Mouse (Mus musculus) R1 (cell line): Measurements from ENCODE around the gene Vmn1r220.
"Not testable (repeated sequence)": the region's sequence is repeated elsewhere in the genome, so short reads cannot be mapped to it uniquely, and the experiment has no call there.

ENCODE experiments used
- DNase-seq: peaks from one replicate; pipeline ENCODE4 v3.0.0-alpha.2; 2018; ENCODE audit warnings: low read depth, low spot score

Vmn1r220 gene

GRCm38 (mm10) chr13:23187875-23188274 is at the start of gene Vmn1r220:
Vmn1r220 (minus strand) TSS chr13:23187975.
- no peak for DNase-seq

DNA sequence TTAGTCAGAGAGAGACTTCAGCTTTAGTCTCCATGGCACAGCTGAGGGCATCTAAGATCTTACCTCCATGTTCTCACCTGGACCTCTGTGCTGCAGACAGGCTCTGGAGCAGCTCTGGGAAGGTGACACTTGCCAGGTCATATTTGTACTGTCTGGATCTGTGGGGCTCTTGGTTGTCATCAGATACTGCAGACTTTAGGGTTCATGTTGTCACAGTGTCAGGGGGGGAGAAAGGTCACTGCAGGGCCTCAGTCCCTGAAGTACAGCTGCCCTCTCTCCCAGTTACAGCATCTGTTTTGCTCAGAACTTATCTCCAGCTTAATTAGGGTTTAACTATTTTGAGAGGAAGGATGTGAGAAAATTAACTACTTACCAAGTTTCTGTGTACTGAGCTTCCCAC is 48.1 kb upstream of the Vmn1r220 start, which contains the start of gene Vmn1r222:
TSS of gene Vmn1r222 (minus strand) at position 101 of the 400 bp plus-strand sequence.
- not testable (repeated sequence) for DNase-seq

- not testable (repeated sequence) for DNase-seq
Measured at GRCm38 (mm10) chr13:23213827-23214226, 26.1 kb upstream of the Vmn1r220 start, which contains the start of gene Vmn1r221. Vmn1r221 (plus strand) TSS chr13:23214127.

GRCm38 (mm10) chr13:23203885-23204284 is 16.1 kb upstream of the Vmn1r220 start:
- not testable (repeated sequence) for DNase-seq

DNA sequence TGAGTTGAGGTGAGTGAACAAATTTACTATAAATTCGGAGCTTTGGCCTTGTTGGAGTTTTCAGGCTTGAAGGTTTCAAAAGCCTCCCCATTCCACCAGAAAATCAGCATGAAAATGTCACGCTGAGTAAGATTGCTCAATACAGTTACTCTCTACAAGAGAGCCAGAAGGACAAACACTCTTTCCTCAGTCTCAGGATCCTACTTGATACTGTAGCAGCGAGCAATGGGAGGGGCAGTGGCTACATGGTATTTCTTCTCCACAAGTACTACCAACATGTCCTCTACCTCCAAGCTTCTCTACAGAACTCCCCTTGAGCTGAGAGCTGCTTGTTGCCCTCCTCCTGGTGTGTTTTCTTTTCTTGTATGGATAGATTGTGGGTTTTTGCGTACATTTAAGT is 21.3 kb downstream of the Vmn1r220 start:
- not testable (repeated sequence) for DNase-seq

- DNase-seq: no peak
Measured at GRCm38 (mm10) chr13:23159012-23159411, 28.8 kb downstream of the Vmn1r220 start, which contains the start of gene Vmn1r219. Vmn1r219 (plus strand) TSS chr13:23159312.

GRCm38 (mm10) chr13:23157848-23158247 is 29.9 kb downstream of the Vmn1r220 start:
- DNase-seq: peak; percentile 69

DNA sequence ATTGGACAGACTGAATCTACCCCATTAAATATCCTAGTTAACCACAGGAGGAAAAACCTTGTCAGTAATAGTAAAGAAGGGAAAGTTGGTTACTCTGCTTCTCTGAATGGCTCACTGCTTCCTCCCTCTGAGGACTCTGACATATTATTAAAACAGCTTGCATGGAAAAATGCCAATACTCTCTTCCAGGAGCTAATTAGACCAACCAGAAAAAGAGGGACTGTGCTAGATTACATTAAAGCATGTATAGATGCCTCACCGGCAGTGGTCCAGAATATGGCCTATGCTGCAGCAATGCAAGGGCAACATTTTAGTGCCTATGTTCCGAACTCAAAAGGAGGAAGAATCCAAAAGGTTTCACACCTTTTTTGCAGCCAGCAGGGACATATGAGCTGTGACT is 48.9 kb downstream of the Vmn1r220 start:
- DNase-seq: no peak

- peak; percentile 60 for DNase-seq
Measured at GRCm38 (mm10) chr13:23133501-23133900, 54.3 kb downstream of the Vmn1r220 start.

DNA sequence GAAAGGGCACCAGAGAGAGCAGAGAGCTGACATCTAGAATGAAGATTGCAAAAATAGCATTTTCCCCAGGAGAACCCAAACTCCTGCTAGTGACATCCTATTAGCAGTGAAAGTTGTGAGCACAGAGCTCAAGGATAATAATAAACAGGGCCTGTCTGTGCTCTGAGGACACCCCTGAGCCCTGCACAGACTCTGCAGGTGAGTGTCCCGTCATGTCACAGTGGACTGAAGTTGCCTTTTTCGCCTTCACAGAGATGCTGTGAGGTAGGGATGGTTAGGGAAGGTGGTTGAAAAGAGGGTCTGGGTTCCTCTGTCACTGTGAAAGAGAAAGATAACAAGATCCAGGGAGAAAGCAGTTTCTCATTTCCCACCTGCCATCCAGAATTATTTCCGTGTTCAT is 54.7 kb downstream of the Vmn1r220 start, which contains the start of gene Vmn1r218:
TSS of gene Vmn1r218 (plus strand) at position 57 of the 400 bp plus-strand sequence.
- no peak for DNase-seq
